Mouse (Mus musculus): ENCODE data around the gene Nme3. TPM values are rescaled to one million over a fixed set of nuclear protein-coding genes. Genes with fewer than 3 reads are reported as not detected.
A peak's percentile ranks its signal among the peaks of the same experiment; 100 is the strongest.

Gene Nme3
- polyA plus RNA-seq, 1 experiment from 2014 or later = 37.8 TPM

GRCm38 (mm10) chr17:24932431-24932830 is 36.1 kb downstream of the Nme3 start:
- WGBS (ENCODE audit: insufficient replicate concordance) = 90% methylated on average over 4 of the region's 4 CpGs
- H3K36me3 ChIP-seq (replicated peaks; ENCODE audit: insufficient read depth, low read length) = peaks cover 11% of the 10 kb centered on the region; the same call in 1 of the 2 replicates
- H3K4me2 ChIP-seq (ENCODE audit: low read depth, low read length) = no peak overlapping the region
- no peak overlapping the region for H3K9ac ChIP-seq (replicated peaks)
- no peak overlapping the region for H3K4me3 ChIP-seq (ENCODE audit: low read depth, low read length)
- ATAC-seq (no peak), DNase-seq (no peak)
- H3K27me3 ChIP-seq (ENCODE audit: insufficient read depth, low read length) = no peaks in the 10 kb centered on the region
- no peak for TF ChIP-seq CTCF (IDR thresholded peaks at IDR 0.05; ENCODE audit: low read depth)
- no peak for TF ChIP-seq EP300 (IDR thresholded peaks at IDR 0.05; ENCODE audit: low read depth)
- H3K4me1 ChIP-seq (ENCODE audit: insufficient read depth) = peaks cover 19% of the 10 kb centered on the region
- no peak overlapping the region for H3K27ac ChIP-seq (ENCODE audit: low read depth)
- no peaks in the 10 kb centered on the region for H3K9me3 ChIP-seq (ENCODE audit: low read length)

DNA sequence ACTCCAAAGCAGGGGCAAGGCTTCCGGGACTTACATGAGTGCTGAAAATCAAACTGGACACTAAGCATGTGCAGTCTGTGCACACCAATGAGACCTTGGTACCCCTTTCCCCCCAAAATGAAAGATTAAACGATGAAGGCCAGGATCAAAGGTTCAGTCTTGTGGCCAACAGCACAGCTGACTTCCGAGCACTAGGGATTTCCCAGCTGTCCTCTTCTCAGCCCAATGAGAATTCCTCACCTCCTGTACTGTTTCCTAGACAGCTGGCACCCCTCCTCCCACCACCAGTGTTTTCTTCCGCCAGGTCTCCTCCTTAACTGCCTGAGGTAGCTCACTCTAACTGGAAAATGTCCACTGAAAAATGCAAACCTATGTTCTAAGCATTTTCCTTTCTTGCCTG is 36.9 kb downstream of the Nme3 start:
- 81% methylated on average over 4 of the region's 4 CpGs for WGBS (ENCODE audit: insufficient replicate concordance)
- no peak for ATAC-seq
- no peak overlapping the region for H3K4me2 ChIP-seq (ENCODE audit: low read depth, low read length)

GRCm38 (mm10) chr17:24934926-24935325 is 38.6 kb downstream of the Nme3 start:
- no peaks in the 10 kb centered on the region for H3K27me3 ChIP-seq (ENCODE audit: insufficient read depth, low read length)
- peak overlapping the region; percentile 71 for H3K9ac ChIP-seq (replicated peaks)
- 0 out of 2 replicates have a peak, but pooled peaks cover 4% of the 10 kb centered on the region for H3K36me3 ChIP-seq (replicated peaks; ENCODE audit: insufficient read depth, low read length)
- H3K4me3 ChIP-seq (ENCODE audit: low read depth, low read length) = peak overlapping the region; percentile 73
- 63% methylated on average over 4 of the region's 4 CpGs for WGBS (ENCODE audit: insufficient replicate concordance)
- H3K9me3 ChIP-seq (ENCODE audit: low read length) = no peaks in the 10 kb centered on the region
- TF ChIP-seq CTCF (IDR thresholded peaks at IDR 0.05; ENCODE audit: low read depth) (no peak), EP300 (IDR thresholded peaks at IDR 0.05; ENCODE audit: low read depth) (no peak)
- ATAC-seq = no peak
- no peak overlapping the region for H3K27ac ChIP-seq (ENCODE audit: low read depth)
- H3K4me2 ChIP-seq (ENCODE audit: low read depth, low read length) = peak overlapping the region; percentile 71
- H3K4me1 ChIP-seq (ENCODE audit: insufficient read depth) = peaks cover 19% of the 10 kb centered on the region
- no peak for DNase-seq

More for the DNA sequence above, 36.9 kb downstream of the Nme3 start:
- Histone ChIP-seq H3K9me3 (ENCODE audit: low read length) (no peaks in the 10 kb centered on the region), H3K36me3 (replicated peaks; ENCODE audit: insufficient read depth, low read length) (0 out of 2 replicates have a peak, but pooled peaks cover 8% of the 10 kb centered on the region), H3K27ac (ENCODE audit: low read depth) (no peak overlapping the region), H3K4me1 (ENCODE audit: insufficient read depth) (peaks cover 19% of the 10 kb centered on the region), H3K9ac (replicated peaks) (no peak overlapping the region), H3K27me3 (ENCODE audit: insufficient read depth, low read length) (no peaks in the 10 kb centered on the region), H3K4me3 (ENCODE audit: low read depth, low read length) (no peak overlapping the region)
- TF ChIP-seq EP300 (IDR thresholded peaks at IDR 0.05; ENCODE audit: low read depth) (no peak), CTCF (IDR thresholded peaks at IDR 0.05; ENCODE audit: low read depth) (no peak)
- no peak for DNase-seq

- Histone ChIP-seq H3K4me1 (ENCODE audit: insufficient read depth) (peaks cover 19% of the 10 kb centered on the region), H3K9ac (replicated peaks) (peak overlapping the region; percentile 71), H3K36me3 (replicated peaks; ENCODE audit: insufficient read depth, low read length) (0 out of 2 replicates have a peak, but pooled peaks cover 4% of the 10 kb centered on the region), H3K4me3 (ENCODE audit: low read depth, low read length) (peak overlapping the region; percentile 73), H3K27me3 (ENCODE audit: insufficient read depth, low read length) (no peaks in the 10 kb centered on the region), H3K9me3 (ENCODE audit: low read length) (no peaks in the 10 kb centered on the region), H3K4me2 (ENCODE audit: low read depth, low read length) (peak overlapping the region; percentile 71), H3K27ac (ENCODE audit: low read depth) (no peak overlapping the region)
- TF ChIP-seq CTCF (IDR thresholded peaks at IDR 0.05; ENCODE audit: low read depth) (no peak), EP300 (IDR thresholded peaks at IDR 0.05; ENCODE audit: low read depth) (no peak)
- DNase-seq (no peak), ATAC-seq (no peak)
These were observed 39.4 kb downstream of the Nme3 start for GRCm38 (mm10) chr17:24935666-24936065.

GRCm38 (mm10) chr17:24936259-24937237 is 40.2 kb downstream of the Nme3 start, which contains the start of gene Mapk8ip3:
Gene Mapk8ip3 (minus strand): TSS chr17:24936977.
- TF ChIP-seq CTCF (IDR thresholded peaks at IDR 0.05; ENCODE audit: low read depth) = peak; percentile 69
- TF ChIP-seq EP300 (IDR thresholded peaks at IDR 0.05; ENCODE audit: low read depth) = no peak
- DNase-seq (peak; percentile 97), ATAC-seq (peak; percentile 99)
- H3K4me3 ChIP-seq (ENCODE audit: low read depth, low read length) = peak within 1 kb of the TSS; percentile 73
- peak within 1 kb of the TSS; percentile 71 for H3K9ac ChIP-seq (replicated peaks)
- 0 out of 2 replicates have a peak, but pooled peaks cover 4% of the 10 kb centered on the region for H3K36me3 ChIP-seq (replicated peaks; ENCODE audit: insufficient read depth, low read length)
- H3K4me1 ChIP-seq (ENCODE audit: insufficient read depth) = peaks cover 19% of the 10 kb centered on the region
- H3K27ac ChIP-seq (ENCODE audit: low read depth) = peak within 1 kb of the TSS; percentile 90
- H3K27me3 ChIP-seq (ENCODE audit: insufficient read depth, low read length) = no peaks in the 10 kb centered on the region
- WGBS (ENCODE audit: insufficient replicate concordance) = under 1% methylated on average over 78 of the region's 78 CpGs
- H3K9me3 ChIP-seq (ENCODE audit: low read length) = no peaks in the 10 kb centered on the region
- peak within 1 kb of the TSS; percentile 71 for H3K4me2 ChIP-seq (ENCODE audit: low read depth, low read length)

- peak overlapping the region; percentile 73 for H3K4me3 ChIP-seq (ENCODE audit: low read depth, low read length)
- H3K9me3 ChIP-seq (ENCODE audit: low read length) = no peaks in the 10 kb centered on the region
- no peaks in the 10 kb centered on the region for H3K36me3 ChIP-seq (replicated peaks; ENCODE audit: insufficient read depth, low read length)
- no peaks in the 10 kb centered on the region for H3K27me3 ChIP-seq (ENCODE audit: insufficient read depth, low read length)
- no peak for ATAC-seq
- peak; percentile 23; the same call in 1 of the 2 replicates for TF ChIP-seq CTCF (IDR thresholded peaks at IDR 0.05; ENCODE audit: low read depth)
- TF ChIP-seq EP300 (IDR thresholded peaks at IDR 0.05; ENCODE audit: low read depth) = no peak
- peak overlapping the region; percentile 90 for H3K27ac ChIP-seq (ENCODE audit: low read depth)
- 45% methylated on average over 6 of the region's 6 CpGs for whole genome bisulfite sequencing (ENCODE audit: insufficient replicate concordance)
- H3K4me1 ChIP-seq (ENCODE audit: insufficient read depth) = peaks cover 19% of the 10 kb centered on the region
- peak overlapping the region; percentile 71 for H3K4me2 ChIP-seq (ENCODE audit: low read depth, low read length)
- no peak for DNase-seq
- peak overlapping the region; percentile 71 for H3K9ac ChIP-seq (replicated peaks)
These were observed 41.0 kb downstream of the Nme3 start for GRCm38 (mm10) chr17:24937266-24937665.
